Mouse (Mus musculus) E14TG2a.4 (cell line): ENCODE measurements around the gene Gm43064.
"Not testable (repeated sequence)": the region's sequence is repeated elsewhere in the genome, so short reads cannot be mapped to it uniquely, and the experiment has no call there.

Source experiments
- H3K27me3 ChIP-seq: 2 replicates; pipeline ENCODE4 v1.6.1; 2014; ENCODE audit warnings: low read length, control low read depth; ENCODE audit not compliant: insufficient read depth
- H3K36me3 ChIP-seq: 2 replicates; pipeline ENCODE4 v1.6.1; 2014; ENCODE audit warnings: low read length, control low read depth; ENCODE audit not compliant: insufficient read depth
- H3K4me1 ChIP-seq: replicated peaks from 2 replicates; pipeline ENCODE4 v1.6.1; 2014; ENCODE audit warnings: low read depth, low read length, control low read depth
- H3K4me3 ChIP-seq: replicated peaks from 2 replicates; pipeline ENCODE4 v1.5.1; 2014; ENCODE audit warnings: mild to moderate bottlenecking, low read length
- H3K9me3 ChIP-seq: 2 replicates; pipeline ENCODE4 v1.6.1; 2014; ENCODE audit warnings: low read length, control low read depth
- CTCF ChIP-seq: conservative IDR thresholded peaks from 2 replicates; pipeline ENCODE4 v1.5.1; 2014; ENCODE audit warnings: low read length
- NANOG ChIP-seq: IDR thresholded peaks from 2 replicates; pipeline ENCODE4 v1.6.1; 2014; ENCODE audit warnings: borderline replicate concordance, low read length, mixed read lengths
- POU5F1 ChIP-seq: IDR thresholded peaks from 2 replicates; pipeline ENCODE4 v1.6.1; 2014; ENCODE audit warnings: low read length, borderline replicate concordance

Gm43064 gene

GRCm38 (mm10) chr3:103836453-103836852 is 27.1 kb downstream of the Gm43064 start:
- peaks cover 9% of the 10 kb centered on the region for H3K9me3 ChIP-seq

GRCm38 (mm10) chr3:103839711-103840110 is 30.3 kb downstream of the Gm43064 start:
- H3K9me3 ChIP-seq: peaks cover 32% of the 10 kb centered on the region
- H3K4me3 ChIP-seq: no peak overlapping the region
- H3K36me3 ChIP-seq: 0 out of 2 replicates have a peak, but pooled peaks cover 5% of the 10 kb centered on the region
- H3K27me3 ChIP-seq: no peaks in the 10 kb centered on the region
- peaks cover 8% of the 10 kb centered on the region for H3K4me1 ChIP-seq
- TF ChIP-seq CTCF: no peak
- no peak for TF ChIP-seq NANOG
- TF ChIP-seq POU5F1: no peak

More at GRCm38 (mm10) chr3:103836453-103836852, 27.1 kb downstream of the Gm43064 start:
- TF ChIP-seq CTCF: no peak
- no peak for TF ChIP-seq NANOG
- no peak for TF ChIP-seq POU5F1
- no peak overlapping the region for H3K4me3 ChIP-seq
- 0 out of 2 replicates have a peak, but pooled peaks cover 3% of the 10 kb centered on the region for H3K36me3 ChIP-seq
- H3K4me1 ChIP-seq: peaks cover 8% of the 10 kb centered on the region
- no peaks in the 10 kb centered on the region for H3K27me3 ChIP-seq

DNA sequence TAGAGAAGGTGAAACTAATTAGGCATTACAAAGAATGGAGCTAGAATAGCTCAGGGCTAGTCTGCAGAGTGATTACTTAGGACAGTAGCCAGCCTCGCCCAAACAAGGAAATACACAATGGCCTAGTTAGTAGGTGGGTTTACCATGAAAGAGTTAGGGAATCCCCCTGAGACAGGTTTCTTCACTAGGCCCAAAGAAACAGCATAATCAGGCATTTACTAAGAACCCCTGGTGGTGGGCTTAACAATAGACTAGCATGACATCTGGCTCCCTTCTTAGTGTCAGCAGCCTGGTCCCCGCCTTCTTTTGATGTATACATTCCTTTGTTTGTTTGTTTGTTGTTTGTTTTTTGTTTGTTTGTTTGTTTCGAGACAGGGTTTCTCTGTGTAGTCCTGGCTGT is 30.8 kb downstream of the Gm43064 start:
- peaks cover 33% of the 10 kb centered on the region for H3K9me3 ChIP-seq
- not testable (repeated sequence) for H3K4me3 ChIP-seq, H3K36me3 ChIP-seq, H3K4me1 ChIP-seq, H3K27me3 ChIP-seq
- peak; percentile 38; the same call in 1 of the 2 replicates for TF ChIP-seq NANOG

GRCm38 (mm10) chr3:103840946-103841345 is 31.6 kb downstream of the Gm43064 start:
- not testable (repeated sequence) for H3K36me3 ChIP-seq, H3K27me3 ChIP-seq, H3K4me1 ChIP-seq, H3K4me3 ChIP-seq
- peaks cover 37% of the 10 kb centered on the region for H3K9me3 ChIP-seq

- Histone ChIP-seq H3K36me3 (no peaks in the 10 kb centered on the region), H3K4me3 (no peak overlapping the region), H3K9me3 (peaks cover 7% of the 10 kb centered on the region), H3K27me3 (no peaks in the 10 kb centered on the region), H3K4me1 (peaks cover 36% of the 10 kb centered on the region)
- TF ChIP-seq NANOG (peak; percentile 75; the same call in 1 of the 2 replicates), CTCF (no peak), POU5F1 (no peak)
Observed at GRCm38 (mm10) chr3:103850644-103851363, 41.4 kb downstream of the Gm43064 start.

- TF ChIP-seq NANOG (no peak), CTCF (no peak), POU5F1 (no peak)
Observed at GRCm38 (mm10) chr3:103851481-103851880, 42.1 kb downstream of the Gm43064 start.

GRCm38 (mm10) chr3:103851882-103852281 is 42.5 kb downstream of the Gm43064 start:
- no peak overlapping the region for H3K4me3 ChIP-seq
- peaks cover 46% of the 10 kb centered on the region for H3K4me1 ChIP-seq
- TF ChIP-seq CTCF (no peak), NANOG (no peak), POU5F1 (no peak)
- H3K9me3 ChIP-seq: no peaks in the 10 kb centered on the region; the same call in 1 of the 2 replicates
- H3K27me3 ChIP-seq: no peaks in the 10 kb centered on the region
- H3K36me3 ChIP-seq: no peaks in the 10 kb centered on the region

More at GRCm38 (mm10) chr3:103851481-103851880, 42.1 kb downstream of the Gm43064 start:
- H3K36me3 ChIP-seq: no peaks in the 10 kb centered on the region
- no peak overlapping the region for H3K4me3 ChIP-seq
- peaks cover 3% of the 10 kb centered on the region for H3K9me3 ChIP-seq
- peaks cover 43% of the 10 kb centered on the region for H3K4me1 ChIP-seq
- H3K27me3 ChIP-seq: no peaks in the 10 kb centered on the region

DNA sequence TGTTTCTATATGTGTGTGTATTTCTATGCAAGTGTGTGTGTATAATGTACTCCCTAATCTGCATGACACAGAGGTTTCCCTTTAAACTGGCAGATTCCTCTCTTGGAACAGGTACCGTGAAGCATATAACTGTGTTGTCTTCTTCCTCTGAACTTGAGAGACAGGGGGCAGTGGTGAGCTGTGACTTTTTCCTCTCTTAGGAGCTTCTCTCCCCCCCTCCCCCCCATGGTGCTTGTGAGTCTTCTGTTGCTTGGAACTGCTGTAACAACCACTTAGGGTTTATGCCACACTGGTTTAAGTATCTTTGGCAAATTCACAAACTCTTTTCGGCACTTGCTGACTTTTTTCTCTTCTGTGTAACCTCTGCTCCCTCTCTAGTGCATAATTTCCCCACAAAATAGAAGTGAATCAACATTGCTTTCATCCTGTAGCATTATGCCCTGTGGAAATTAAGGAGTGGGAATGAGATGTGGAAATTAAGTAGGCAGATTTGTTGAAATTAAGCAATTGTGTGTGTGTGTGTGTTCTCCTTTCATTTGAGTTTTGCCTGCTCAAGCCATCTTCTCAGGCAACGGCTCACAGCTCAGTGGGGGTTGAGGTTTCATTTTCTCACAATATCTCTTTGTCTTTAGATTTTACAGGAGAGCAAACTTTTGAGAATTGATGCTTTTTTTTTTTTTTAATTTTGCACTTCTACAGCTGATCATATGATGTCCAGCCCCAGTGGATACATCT is 43.4 kb downstream of the Gm43064 start:
- Histone ChIP-seq H3K36me3 (no peaks in the 10 kb centered on the region), H3K4me3 (no peak overlapping the region), H3K9me3 (no peaks in the 10 kb centered on the region), H3K4me1 (peaks cover 53% of the 10 kb centered on the region), H3K27me3 (no peaks in the 10 kb centered on the region)
- TF ChIP-seq CTCF: peak; percentile 39
- TF ChIP-seq NANOG: no peak

GRCm38 (mm10) chr3:103853804-103854203 is 44.4 kb downstream of the Gm43064 start:
- TF ChIP-seq POU5F1 (no peak), CTCF (no peak), NANOG (no peak)
- Histone ChIP-seq H3K36me3 (no peaks in the 10 kb centered on the region), H3K4me3 (no peak overlapping the region), H3K4me1 (peaks cover 53% of the 10 kb centered on the region), H3K27me3 (no peaks in the 10 kb centered on the region), H3K9me3 (no peaks in the 10 kb centered on the region)
